Mouse (Mus musculus): ENCODE measurements around the gene Gpc6. TPM values are rescaled to one million over a fixed set of nuclear protein-coding genes. Genes with fewer than 3 reads are reported as not detected.

Gpc6 gene
- polyA plus RNA-seq, 1 experiment from 2014 or later = 49.0 TPM

GRCm38 (mm10) chr14:117155884-117156465 lies 230.9 kb downstream of the Gpc6 start:
- H3K4me3 ChIP-seq (replicated peaks) = no peak overlapping the region
- H3K27me3 ChIP-seq = no peaks in the 10 kb centered on the region
- no peaks in the 10 kb centered on the region for H3K4me1 ChIP-seq (replicated peaks)
- no peak overlapping the region for H3K9ac ChIP-seq (replicated peaks)
- no peak overlapping the region for H3K27ac ChIP-seq
- no peak overlapping the region for H3K4me2 ChIP-seq
- ATAC-seq (ENCODE audit: insufficient number of reproducible peaks, insufficient read depth, low FRiP score, low TSS enrichment, low read depth) = no peak
- no peaks in the 10 kb centered on the region for H3K36me3 ChIP-seq
- H3K9me3 ChIP-seq = no peaks in the 10 kb centered on the region
- WGBS = 89% methylated on average over 14 of the region's 14 CpGs

- H3K9ac ChIP-seq (replicated peaks) = no peak overlapping the region
- H3K4me3 ChIP-seq (replicated peaks) = no peak overlapping the region
- 87% methylated on average over 3 of the region's 3 CpGs for WGBS
- no peak overlapping the region for H3K27ac ChIP-seq
- ATAC-seq (ENCODE audit: insufficient number of reproducible peaks, insufficient read depth, low FRiP score, low TSS enrichment, low read depth) = no peak
- H3K27me3 ChIP-seq = no peaks in the 10 kb centered on the region
- H3K4me1 ChIP-seq (replicated peaks) = no peaks in the 10 kb centered on the region
- H3K9me3 ChIP-seq = no peaks in the 10 kb centered on the region
- no peak overlapping the region for H3K4me2 ChIP-seq
- no peaks in the 10 kb centered on the region for H3K36me3 ChIP-seq
Observed at GRCm38 (mm10) chr14:117157426-117157825, 232.3 kb downstream of the Gpc6 start.

- Histone ChIP-seq H3K9ac (replicated peaks) (no peak overlapping the region), H3K4me3 (replicated peaks) (no peak overlapping the region), H3K27ac (no peak overlapping the region), H3K27me3 (no peaks in the 10 kb centered on the region), H3K9me3 (no peaks in the 10 kb centered on the region), H3K4me2 (no peak overlapping the region), H3K36me3 (no peaks in the 10 kb centered on the region), H3K4me1 (replicated peaks) (no peaks in the 10 kb centered on the region)
- 90% methylated on average over 5 of the region's 5 CpGs for WGBS
- ATAC-seq (ENCODE audit: insufficient number of reproducible peaks, insufficient read depth, low FRiP score, low TSS enrichment, low read depth) = no peak
Observed at GRCm38 (mm10) chr14:117166350-117166749, 241.2 kb downstream of the Gpc6 start.

GRCm38 (mm10) chr14:117193364-117193763 lies 268.2 kb downstream of the Gpc6 start:
- H3K4me2 ChIP-seq = no peak overlapping the region
- no peaks in the 10 kb centered on the region for H3K36me3 ChIP-seq
- 86% methylated on average over 2 of the region's 2 CpGs for WGBS
- no peak for ATAC-seq (ENCODE audit: insufficient number of reproducible peaks, insufficient read depth, low FRiP score, low TSS enrichment, low read depth)
- no peak overlapping the region for H3K27ac ChIP-seq
- H3K9ac ChIP-seq (replicated peaks) = no peak overlapping the region
- H3K4me3 ChIP-seq (replicated peaks) = no peak overlapping the region
- no peaks in the 10 kb centered on the region for H3K27me3 ChIP-seq
- no peaks in the 10 kb centered on the region for H3K4me1 ChIP-seq (replicated peaks)
- H3K9me3 ChIP-seq = no peaks in the 10 kb centered on the region

GRCm38 (mm10) chr14:117202012-117202411 lies 276.9 kb downstream of the Gpc6 start:
- ATAC-seq (ENCODE audit: insufficient number of reproducible peaks, insufficient read depth, low FRiP score, low TSS enrichment, low read depth) = no peak
- Histone ChIP-seq H3K9ac (replicated peaks) (no peak overlapping the region), H3K27me3 (no peaks in the 10 kb centered on the region), H3K4me1 (replicated peaks) (no peaks in the 10 kb centered on the region), H3K4me2 (no peak overlapping the region), H3K9me3 (no peaks in the 10 kb centered on the region), H3K27ac (no peak overlapping the region), H3K36me3 (no peaks in the 10 kb centered on the region), H3K4me3 (replicated peaks) (no peak overlapping the region)
- WGBS = 80% methylated on average over 2 of the region's 2 CpGs

GRCm38 (mm10) chr14:117203960-117204359 lies 278.8 kb downstream of the Gpc6 start:
- H3K9ac ChIP-seq (replicated peaks) = no peak overlapping the region
- no peaks in the 10 kb centered on the region for H3K9me3 ChIP-seq
- H3K27me3 ChIP-seq = no peaks in the 10 kb centered on the region
- no peak overlapping the region for H3K4me2 ChIP-seq
- H3K36me3 ChIP-seq = no peaks in the 10 kb centered on the region
- H3K4me1 ChIP-seq (replicated peaks) = no peaks in the 10 kb centered on the region
- no peak overlapping the region for H3K27ac ChIP-seq
- 93% methylated on average over 3 of the region's 3 CpGs for WGBS
- ATAC-seq (ENCODE audit: insufficient number of reproducible peaks, insufficient read depth, low FRiP score, low TSS enrichment, low read depth) = no peak
- no peak overlapping the region for H3K4me3 ChIP-seq (replicated peaks)

GRCm38 (mm10) chr14:117214373-117214772 lies 289.3 kb downstream of the Gpc6 start:
- H3K4me2 ChIP-seq = no peak overlapping the region
- no peak overlapping the region for H3K4me3 ChIP-seq (replicated peaks)
- no peaks in the 10 kb centered on the region for H3K27me3 ChIP-seq
- H3K9ac ChIP-seq (replicated peaks) = no peak overlapping the region
- H3K4me1 ChIP-seq (replicated peaks) = no peaks in the 10 kb centered on the region
- H3K9me3 ChIP-seq = no peaks in the 10 kb centered on the region
- no peaks in the 10 kb centered on the region for H3K36me3 ChIP-seq
- no peak overlapping the region for H3K27ac ChIP-seq
- ATAC-seq (ENCODE audit: insufficient number of reproducible peaks, insufficient read depth, low FRiP score, low TSS enrichment, low read depth) = no peak

DNA sequence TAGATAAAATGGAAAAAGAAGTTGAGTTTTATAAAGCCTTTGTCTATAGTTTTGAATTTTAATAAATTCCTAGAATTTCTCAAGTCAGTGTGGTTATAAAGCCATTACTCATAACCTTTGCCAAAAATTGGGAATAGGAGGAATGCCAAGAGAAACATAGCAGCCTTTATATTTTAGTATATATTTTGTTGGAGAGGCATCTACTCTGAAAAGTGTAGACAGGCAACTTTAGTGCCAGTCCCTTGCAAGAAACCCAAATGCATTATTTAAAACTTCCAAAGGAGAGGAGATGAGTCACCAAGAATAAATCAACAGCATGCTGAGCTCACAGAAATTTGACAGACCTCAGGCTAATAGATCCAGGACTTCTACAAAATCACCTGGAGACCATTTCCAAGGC lies 301.8 kb downstream of the Gpc6 start:
- no peak for ATAC-seq (ENCODE audit: insufficient number of reproducible peaks, insufficient read depth, low FRiP score, low TSS enrichment, low read depth)
- no peak overlapping the region for H3K9ac ChIP-seq (replicated peaks)
- no peak overlapping the region for H3K4me2 ChIP-seq
- no peaks in the 10 kb centered on the region for H3K36me3 ChIP-seq
- H3K27ac ChIP-seq = no peak overlapping the region
- H3K4me3 ChIP-seq (replicated peaks) = no peak overlapping the region
- H3K9me3 ChIP-seq = no peaks in the 10 kb centered on the region
- no peaks in the 10 kb centered on the region for H3K4me1 ChIP-seq (replicated peaks)
- no peaks in the 10 kb centered on the region for H3K27me3 ChIP-seq

- H3K9ac ChIP-seq (replicated peaks) = no peak overlapping the region
- H3K36me3 ChIP-seq = no peaks in the 10 kb centered on the region
- no peak overlapping the region for H3K27ac ChIP-seq
- no peaks in the 10 kb centered on the region for H3K27me3 ChIP-seq
- no peaks in the 10 kb centered on the region for H3K9me3 ChIP-seq
- WGBS = 58% methylated on average over 4 of the region's 4 CpGs
- H3K4me1 ChIP-seq (replicated peaks) = no peaks in the 10 kb centered on the region
- H3K4me2 ChIP-seq = no peak overlapping the region
- no peak overlapping the region for H3K4me3 ChIP-seq (replicated peaks)
- no peak for ATAC-seq (ENCODE audit: insufficient number of reproducible peaks, insufficient read depth, low FRiP score, low TSS enrichment, low read depth)
Observed at GRCm38 (mm10) chr14:117230476-117230875, 305.4 kb downstream of the Gpc6 start.

- Histone ChIP-seq H3K4me3 (replicated peaks) (no peak overlapping the region), H3K4me1 (replicated peaks) (peaks cover 12% of the 10 kb centered on the region), H3K4me2 (no peak overlapping the region), H3K27ac (no peak overlapping the region), H3K9me3 (no peaks in the 10 kb centered on the region), H3K36me3 (no peaks in the 10 kb centered on the region), H3K27me3 (no peaks in the 10 kb centered on the region), H3K9ac (replicated peaks) (no peak overlapping the region)
- 70% methylated on average over 6 of the region's 6 CpGs for WGBS
- ATAC-seq (ENCODE audit: insufficient number of reproducible peaks, insufficient read depth, low FRiP score, low TSS enrichment, low read depth) = no peak
Observed at GRCm38 (mm10) chr14:117238226-117238625, 313.1 kb downstream of the Gpc6 start.

GRCm38 (mm10) chr14:117239694-117240427 lies 314.7 kb downstream of the Gpc6 start:
- H3K9me3 ChIP-seq = no peaks in the 10 kb centered on the region
- H3K4me1 ChIP-seq (replicated peaks) = peaks cover 12% of the 10 kb centered on the region
- no peak overlapping the region for H3K4me3 ChIP-seq (replicated peaks)
- H3K27ac ChIP-seq = no peak overlapping the region
- no peak overlapping the region for H3K4me2 ChIP-seq
- ATAC-seq (ENCODE audit: insufficient number of reproducible peaks, insufficient read depth, low FRiP score, low TSS enrichment, low read depth) = no peak
- 45% methylated on average over 8 of the region's 8 CpGs for WGBS
- no peak overlapping the region for H3K9ac ChIP-seq (replicated peaks)
- H3K36me3 ChIP-seq = no peaks in the 10 kb centered on the region
- H3K27me3 ChIP-seq = no peaks in the 10 kb centered on the region

DNA sequence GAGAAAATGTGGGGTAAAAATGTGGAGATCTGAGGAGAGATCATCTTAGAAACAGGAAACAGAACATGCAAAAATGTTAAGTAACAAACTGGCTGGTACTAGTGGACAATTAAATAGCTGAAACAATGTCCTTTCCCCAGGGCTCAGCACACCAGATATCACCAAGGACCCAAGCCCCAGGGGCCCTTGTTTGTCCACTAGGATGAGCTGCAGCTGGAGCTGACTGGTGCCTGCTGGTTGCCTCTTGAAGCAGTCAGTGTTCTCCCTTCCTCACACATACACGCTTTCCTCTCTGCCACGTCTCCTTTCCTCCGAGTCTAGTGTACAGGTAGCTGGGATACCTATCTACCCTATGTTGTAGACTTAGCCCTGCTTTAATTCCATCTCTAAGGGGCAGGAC lies 320.5 kb downstream of the Gpc6 start:
- H3K27ac ChIP-seq = no peak overlapping the region
- WGBS = 94% methylated on average over 3 of the region's 3 CpGs
- no peak overlapping the region for H3K9ac ChIP-seq (replicated peaks)
- H3K36me3 ChIP-seq = no peaks in the 10 kb centered on the region
- no peaks in the 10 kb centered on the region for H3K4me1 ChIP-seq (replicated peaks)
- no peak overlapping the region for H3K4me3 ChIP-seq (replicated peaks)
- no peak overlapping the region for H3K4me2 ChIP-seq
- no peak for ATAC-seq (ENCODE audit: insufficient number of reproducible peaks, insufficient read depth, low FRiP score, low TSS enrichment, low read depth)
- H3K27me3 ChIP-seq = no peaks in the 10 kb centered on the region
- no peaks in the 10 kb centered on the region for H3K9me3 ChIP-seq

Data from limb, embryonic 12.5 days (tissue).